Mouse (Mus musculus) kidney, adult 2 months (tissue): ENCODE results near the gene Skor1.

Source experiments
- CTCF ChIP-seq: fragments of 200-500 bp; conservative IDR thresholded peaks from 2 replicates; pipeline ENCODE4 v1.5.1; 2011; ENCODE audit warnings: low read depth, mild to moderate bottlenecking, control low read depth, low read length, moderate library complexity, mixed read lengths; ENCODE audit not compliant: insufficient read depth, insufficient read length
- POLR2A ChIP-seq: fragments of 200-500 bp; IDR thresholded peaks from one replicate; pipeline ENCODE4 v1.6.1; 2011; ENCODE audit warnings: low read depth, low read length, control low read depth

GRCm38 (mm10) chr9:63171951-63172350, 23.2 kb upstream of the Skor1 start:
- TF ChIP-seq CTCF (no peak), POLR2A (no peak)
